Comparison of ENCODE assay signal across 17 mouse cellular contexts in genomic region chrX:11795010-11795409, GRCm38 (mm10).
DNase-seq lines count a peak whose midpoint lies in the region; ATAC-seq and TF ChIP-seq lines count a peak whose summit lies in the region.
"Had no signal": no experiment of that assay in that cellular context is flagged by ENCODE, and none has a peak within 500 bp of the region (broad histone marks: within the 10 kb centered on the region; RNA-seq: fewer than 3 reads in every experiment).

No protein-coding gene starts in this region.

- WGBS in kidney, embryonic 16.5 days, result 71% methylated on average over 6 of the region's 6 CpGs
- 54% methylated on average over 6 of the region's 6 CpGs for WGBS in lung, embryonic 16.5 days

- CTCF ChIA-PET in Patski (lab: Charles Lee), result interaction anchor here (1.2 to 1.3 kb wide), 2 partner anchors 28 to 120 kb away, joined by 3 read pairs; no protein-coding TSS in a partner anchor

- no peak overlapping the region for H3K4me3 ChIP-seq in kidney, embryonic 16.5 days (ENCODE audit: low read length)
- H3K4me3 ChIP-seq in lung, embryonic 16.5 days (ENCODE audit: low read length), result no peak overlapping the region
- H3K4me3 ChIP-seq: liver, embryonic 13.5 days; midbrain, embryonic 12.5 days had no signal

- TF ChIP-seq CTCF in Patski (IDR thresholded peaks at IDR 0.05), result no peak

- no peak overlapping the region for H3K4me2 ChIP-seq in kidney, embryonic 16.5 days (replicated peaks; ENCODE audit: low read depth, low read length)
- no peak overlapping the region for H3K4me2 ChIP-seq in lung, embryonic 16.5 days (ENCODE audit: low read depth, low read length)
- H3K4me2 ChIP-seq: liver, embryonic 13.5 days; midbrain, embryonic 12.5 days had no signal

- no peaks in the 10 kb centered on the region for H3K4me1 ChIP-seq in kidney, embryonic 16.5 days (ENCODE audit: insufficient read depth, low read length)
- peaks cover 5% of the 10 kb centered on the region; the same call in 1 of the 2 replicates for H3K4me1 ChIP-seq in lung, embryonic 16.5 days (replicated peaks; ENCODE audit: control insufficient read depth, insufficient read depth, low read length)
- H3K4me1 ChIP-seq: liver, embryonic 13.5 days had no signal

- peak; percentile 49 for DNase-seq in embryo, embryonic 10.5 days (ENCODE audit: low spot score)
- DNase-seq in embryo, embryonic 9.5 days (ENCODE audit: extremely low spot score), result no peak
- DNase-seq in Patski (ENCODE audit: low read depth, low spot score), result peak; percentile 22
- DNase-seq in thymus, adult 18-20 months, result no peak
- DNase-seq in thymus, postnatal 0 days (ENCODE audit: low spot score), result no peak
- no peak for DNase-seq in frontal cortex, postnatal 14 days (ENCODE audit: low spot score in 2 of 2)
- DNase-seq: adrenal gland, postnatal 36 days; B cell, adult 2 months; cerebellum, adult 8-10 months; heart, postnatal 14 days; layer of hippocampus, postnatal 36 days; liver, embryonic 13.5 days had no signal

- no peaks in the 10 kb centered on the region for H3K36me3 ChIP-seq in kidney, embryonic 16.5 days (ENCODE audit: insufficient read depth, low read length)
- H3K36me3 ChIP-seq in lung, embryonic 16.5 days (ENCODE audit: control insufficient read depth, insufficient read depth, low read length), result no peaks in the 10 kb centered on the region
- H3K36me3 ChIP-seq: liver, embryonic 13.5 days; midbrain, embryonic 12.5 days had no signal

- peak overlapping the region; percentile 38; the same call in 1 of the 2 replicates for H3K27ac ChIP-seq in kidney, embryonic 16.5 days (ENCODE audit: low read length)
- peak overlapping the region; percentile 66 for H3K27ac ChIP-seq in lung, embryonic 16.5 days (ENCODE audit: low read length)
- H3K27ac ChIP-seq: liver, embryonic 13.5 days; midbrain, embryonic 12.5 days; stomach, postnatal 0 days had no signal

- H3K9ac ChIP-seq in kidney, embryonic 16.5 days (replicated peaks; ENCODE audit: low read length), result no peak overlapping the region
- no peak overlapping the region for H3K9ac ChIP-seq in lung, embryonic 16.5 days (ENCODE audit: low read length)
- H3K9ac ChIP-seq: liver, embryonic 13.5 days; midbrain, embryonic 12.5 days had no signal

- no peaks in the 10 kb centered on the region for H3K27me3 ChIP-seq in Patski
- peaks cover 8% of the 10 kb centered on the region; the same call in 1 of the 2 replicates for H3K27me3 ChIP-seq in kidney, embryonic 16.5 days (ENCODE audit: insufficient read depth, low read length)
- H3K27me3 ChIP-seq in lung, embryonic 16.5 days (ENCODE audit: control insufficient read depth, insufficient read depth, low read depth, low read length), result no peaks in the 10 kb centered on the region; the same call in 1 of the 2 replicates
- H3K27me3 ChIP-seq: liver, embryonic 13.5 days had no signal

- peak; percentile 47 for ATAC-seq in Patski
- ATAC-seq in kidney, embryonic 16.5 days (ENCODE audit: low FRiP score, low TSS enrichment), result peak; percentile 35; the same call in 1 of the 2 replicates
- peak; percentile 77 for ATAC-seq in lung, embryonic 16.5 days (ENCODE audit: low read depth)
- ATAC-seq: intestine, postnatal 0 days had no signal

- no peaks in the 10 kb centered on the region for H3K9me3 ChIP-seq in kidney, embryonic 16.5 days (ENCODE audit: low read length)
- no peaks in the 10 kb centered on the region for H3K9me3 ChIP-seq in lung, embryonic 16.5 days (ENCODE audit: control insufficient read depth, low read length)
- H3K9me3 ChIP-seq: liver, embryonic 13.5 days; midbrain, embryonic 12.5 days had no signal

- POLR2A ChIA-PET in Patski (lab: Charles Lee), result interaction anchor here (0.9 kb wide), 1 partner anchor 9 kb away, joined by 3 read pairs; no protein-coding TSS in a partner anchor

- in situ Hi-C loops in Patski (cut with MboI; ENCODE audit: low pct_unique_long_range_greater_than_20kb), result no loop called here

Comparison
In these comparisons a context has a peak if more than half of its experiments do, and no peak if none do; other contexts are left out.
1. DNase-seq: peak in embryo, embryonic 10.5 days (single experiment) and Patski (single experiment); none in embryo, embryonic 9.5 days (single experiment), thymus, adult 18-20 months (0 of 2), thymus, postnatal 0 days (single experiment) and frontal cortex, postnatal 14 days (0 of 2).
2. Peak in every context shown above with its lines, with median percentiles within 50 percentile points of each other: ATAC-seq.